ENCODE assay signal across 11 mouse cellular contexts in genomic region chr8:108424337-108424736, GRCm38 (mm10).
A peak's percentile ranks its signal among the peaks of the same experiment; 100 is the strongest.
DNase-seq lines count a peak whose midpoint lies in the region; ATAC-seq lines count a peak whose summit lies in the region.
"Had no signal": no experiment of that assay in that cellular context is flagged by ENCODE, and none has a peak within 500 bp of the region (broad histone marks: within the 10 kb centered on the region; RNA-seq: fewer than 3 reads in every experiment).

No protein-coding gene starts in this region.

- no peaks in the 10 kb centered on the region for H3K9me3 ChIP-seq in forebrain, embryonic 13.5 days (replicated peaks)
- no peaks in the 10 kb centered on the region for H3K9me3 ChIP-seq in forebrain, embryonic 15.5 days
- H3K9me3 ChIP-seq in lung, embryonic 15.5 days, result no peaks in the 10 kb centered on the region
- H3K9me3 ChIP-seq: liver, embryonic 13.5 days; neural tube, embryonic 12.5 days had no signal

- H3K36me3 ChIP-seq in forebrain, embryonic 13.5 days (ENCODE audit: poor library complexity, severe bottlenecking), result no peaks in the 10 kb centered on the region
- no peaks in the 10 kb centered on the region for H3K36me3 ChIP-seq in forebrain, embryonic 15.5 days
- no peaks in the 10 kb centered on the region for H3K36me3 ChIP-seq in lung, embryonic 15.5 days
- H3K36me3 ChIP-seq: liver, embryonic 13.5 days; neural tube, embryonic 12.5 days had no signal

- peaks cover 8% of the 10 kb centered on the region for H3K4me1 ChIP-seq in forebrain, embryonic 13.5 days
- H3K4me1 ChIP-seq in forebrain, embryonic 15.5 days, result peaks cover 9% of the 10 kb centered on the region
- peaks cover 4% of the 10 kb centered on the region; the same call in 1 of the 2 replicates for H3K4me1 ChIP-seq in lung, embryonic 15.5 days
- H3K4me1 ChIP-seq: liver, embryonic 13.5 days had no signal

- peak; percentile 68; the same call in 1 of the 2 replicates for ATAC-seq in forebrain, embryonic 13.5 days
- ATAC-seq in forebrain, embryonic 15.5 days (replicated peaks), result no peak
- ATAC-seq in lung, embryonic 15.5 days (ENCODE audit: borderline replicate concordance, extremely low read depth, low FRiP score, low TSS enrichment), result peak; percentile 65; the same call in 1 of the 2 replicates

- no peak overlapping the region for H3K27ac ChIP-seq in forebrain, embryonic 13.5 days
- H3K27ac ChIP-seq in forebrain, embryonic 15.5 days (replicated peaks), result no peak overlapping the region
- H3K27ac ChIP-seq in lung, embryonic 15.5 days, result 0 out of 2 replicates have a peak overlapping the region, but pooled peaks have one; percentile 24
- H3K27ac ChIP-seq: liver, embryonic 13.5 days; neural tube, embryonic 12.5 days had no signal

- DNase-seq in kidney, postnatal 36 days, result peak; percentile 5 to 33
- DNase-seq in kidney, adult 18-20 months, result no peak
- peak; percentile 31 for DNase-seq in MN1 (ENCODE audit: low spot score)
- DNase-seq in embryo, embryonic 11 days, result no peak
- no peak for DNase-seq in left cerebral cortex, postnatal 36 days (ENCODE audit: low spot score in 2 of 2)
- DNase-seq: B cell, adult 2 months; liver, embryonic 13.5 days had no signal

- no peak overlapping the region for H3K4me2 ChIP-seq in forebrain, embryonic 13.5 days
- no peak overlapping the region for H3K4me2 ChIP-seq in forebrain, embryonic 15.5 days (replicated peaks)
- H3K4me2 ChIP-seq in lung, embryonic 15.5 days, result no peak overlapping the region
- H3K4me2 ChIP-seq: liver, embryonic 13.5 days; neural tube, embryonic 12.5 days had no signal

- no peak overlapping the region for H3K9ac ChIP-seq in forebrain, embryonic 13.5 days
- no peak overlapping the region for H3K9ac ChIP-seq in forebrain, embryonic 15.5 days (replicated peaks)
- H3K9ac ChIP-seq in lung, embryonic 15.5 days, result no peak overlapping the region
- H3K9ac ChIP-seq: liver, embryonic 13.5 days; neural tube, embryonic 12.5 days had no signal

- 70% methylated on average over 8 of the region's 8 CpGs for WGBS in forebrain, embryonic 13.5 days
- 75% methylated on average over 8 of the region's 8 CpGs for WGBS in forebrain, embryonic 15.5 days
- WGBS in lung, embryonic 15.5 days, result 44% methylated on average over 8 of the region's 8 CpGs

- H3K27me3 ChIP-seq in forebrain, embryonic 13.5 days, result peaks cover 39% of the 10 kb centered on the region
- 0 out of 2 replicates have a peak, but pooled peaks cover 5% of the 10 kb centered on the region for H3K27me3 ChIP-seq in forebrain, embryonic 15.5 days
- H3K27me3 ChIP-seq in lung, embryonic 15.5 days, result no peaks in the 10 kb centered on the region
- H3K27me3 ChIP-seq: liver, embryonic 13.5 days; neural tube, embryonic 12.5 days had no signal

- no peak overlapping the region for H3K4me3 ChIP-seq in forebrain, embryonic 13.5 days
- H3K4me3 ChIP-seq in forebrain, embryonic 15.5 days, result no peak overlapping the region
- H3K4me3 ChIP-seq in lung, embryonic 15.5 days, result no peak overlapping the region
- H3K4me3 ChIP-seq: liver, embryonic 13.5 days; neural tube, embryonic 12.5 days had no signal

- intact Hi-C loops in left cerebral cortex, postnatal 36 days (cut with DNase I), result no loop called here

Comparison
In these comparisons a context has a peak if more than half of its experiments do, and no peak if none do; other contexts are left out.
1. DNase-seq: peak in kidney, postnatal 36 days (2 of 2) and MN1 (single experiment); none in kidney, adult 18-20 months (single experiment), embryo, embryonic 11 days (single experiment) and left cerebral cortex, postnatal 36 days (0 of 2).